Mouse (Mus musculus): Measurements from ENCODE around the gene Rxfp1. TPM values are rescaled to one million over a fixed set of nuclear protein-coding genes. Genes with fewer than 3 reads are reported as not detected.

Gene Rxfp1
- polyA plus RNA-seq (2012), result not detected in 2 replicates

GRCm38 (mm10) chr3:79737780-79738179 lies at the start of gene Rxfp1:
TSS of gene Rxfp1 (minus strand) at chr3:79737880.
- no peak for TF ChIP-seq GATA1 (IDR thresholded peaks at IDR 0.05; ENCODE audit: low read length)

DNA sequence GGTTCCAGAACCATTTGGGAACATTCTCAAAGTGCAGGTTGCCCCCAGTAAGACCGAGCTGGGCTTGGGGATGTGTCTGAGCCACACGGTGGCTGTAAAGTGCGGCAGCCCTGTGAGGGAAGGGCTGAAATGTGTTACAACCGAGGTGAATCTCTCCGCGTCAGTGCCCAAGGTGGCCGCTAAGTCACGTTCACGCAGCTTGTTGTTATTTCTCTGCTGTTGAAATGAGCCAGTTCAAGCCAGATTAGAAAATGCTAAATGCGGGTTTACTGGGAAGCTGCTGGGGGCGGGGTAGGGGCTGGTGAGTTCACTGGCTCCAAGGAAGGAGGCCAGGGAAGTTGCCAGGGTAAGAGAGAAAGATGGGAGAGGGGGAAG lies 46.7 kb upstream of the Rxfp1 start:
- TF ChIP-seq GATA1 (IDR thresholded peaks at IDR 0.05; ENCODE audit: low read length), result no peak

DNA sequence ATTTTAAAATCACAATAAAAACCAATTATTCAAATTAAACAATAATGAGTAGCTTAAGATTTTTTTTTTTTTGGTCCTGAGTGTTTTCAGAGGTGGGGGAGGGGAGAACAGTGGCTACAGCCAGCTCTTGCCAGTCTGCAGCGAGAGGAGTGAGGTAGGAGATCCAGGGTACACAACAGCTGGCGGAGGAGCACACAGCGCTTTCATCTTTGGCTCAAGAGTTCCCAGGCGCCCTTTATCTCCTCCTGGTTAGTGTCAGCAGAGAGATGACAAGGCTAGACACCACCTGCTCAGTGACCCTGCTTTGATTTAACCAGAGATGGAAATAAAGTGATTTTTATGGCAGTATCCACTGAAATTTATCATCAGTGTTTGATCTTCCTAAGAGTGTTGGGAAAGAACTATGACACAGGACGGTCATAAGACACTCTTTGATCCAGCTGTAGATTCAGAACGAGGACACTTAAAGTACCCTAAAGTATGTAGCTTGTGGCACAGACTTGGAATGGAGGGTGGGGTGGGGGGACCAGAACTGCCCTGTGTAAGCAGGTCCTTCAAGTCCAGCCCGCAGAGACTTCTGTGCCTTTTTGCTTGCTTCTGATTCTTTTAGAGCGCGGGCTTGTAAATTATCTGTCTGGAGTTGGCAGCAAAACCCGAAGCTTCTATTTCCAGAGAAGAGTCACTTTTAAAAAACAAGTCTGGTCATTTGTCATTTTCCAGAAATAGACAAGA lies 46.1 kb upstream of the Rxfp1 start:
- TF ChIP-seq GATA1 (IDR thresholded peaks at IDR 0.05; ENCODE audit: low read length), result no peak

DNA sequence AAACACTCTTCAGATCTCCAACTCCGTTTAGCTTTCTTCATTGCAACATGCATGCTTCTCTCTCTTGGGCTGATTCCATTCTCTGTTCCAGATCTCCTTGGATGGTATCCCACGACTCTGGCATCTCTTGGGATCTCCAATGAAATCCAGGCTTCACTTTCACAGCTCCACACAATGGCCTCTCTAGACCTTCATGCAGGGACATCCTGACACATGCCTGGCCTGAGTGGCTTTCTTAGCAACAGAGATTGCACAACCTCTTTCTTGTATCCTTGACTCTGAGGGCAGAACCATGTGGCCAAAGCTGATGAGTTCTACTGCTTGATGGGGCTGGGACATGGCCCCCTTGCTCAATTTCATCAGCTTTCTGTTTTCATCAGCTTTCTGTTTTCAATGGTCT lies 35.0 kb upstream of the Rxfp1 start:
- TF ChIP-seq GATA1 (IDR thresholded peaks at IDR 0.05; ENCODE audit: low read length), result no peak

DNA sequence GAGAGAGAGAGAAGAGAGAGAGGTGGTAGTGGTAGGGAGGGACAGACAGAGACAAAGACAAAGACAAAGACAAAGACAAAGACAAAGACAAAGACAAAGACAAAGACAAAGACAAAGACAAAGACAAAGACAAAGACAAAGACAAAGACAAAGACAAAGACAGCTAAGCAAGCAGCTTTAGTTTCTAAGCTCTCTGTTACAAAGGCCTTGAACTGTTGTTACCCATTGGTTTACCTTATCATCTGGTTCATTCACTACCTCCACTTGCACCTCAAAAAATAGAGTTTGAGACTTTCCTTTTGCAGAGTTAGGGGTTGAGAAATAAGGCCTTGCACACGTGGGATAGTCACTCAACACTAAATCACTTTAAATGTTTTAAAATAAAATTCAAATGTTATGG lies 16.1 kb upstream of the Rxfp1 start:
- TF ChIP-seq GATA1 (IDR thresholded peaks at IDR 0.05; ENCODE audit: low read length), result no peak

GRCm38 (mm10) chr3:79746585-79746984 lies 8.9 kb upstream of the Rxfp1 start:
- no peak for TF ChIP-seq GATA1 (IDR thresholded peaks at IDR 0.05; ENCODE audit: low read length)

DNA sequence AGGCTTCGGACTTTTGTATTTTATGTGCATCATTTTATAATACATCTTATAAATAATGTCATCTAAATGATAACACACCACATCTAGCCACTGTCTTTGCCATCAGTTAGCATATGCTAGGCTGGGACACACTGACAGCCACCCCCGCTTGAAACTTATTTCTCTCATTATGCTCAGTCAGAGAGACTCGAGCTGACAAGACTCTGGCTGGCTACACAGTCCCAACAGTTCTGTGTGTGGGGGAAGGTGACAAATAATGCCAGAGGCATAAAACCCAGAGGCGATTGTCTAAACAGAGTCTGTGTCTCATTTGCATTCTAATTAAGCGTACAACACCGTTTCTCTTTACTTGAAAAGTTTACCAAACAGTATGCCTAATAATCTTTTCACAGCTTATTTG lies 7.4 kb upstream of the Rxfp1 start:
- TF ChIP-seq GATA1 (IDR thresholded peaks at IDR 0.05; ENCODE audit: low read length), result no peak

GRCm38 (mm10) chr3:79744415-79744814 lies 6.7 kb upstream of the Rxfp1 start:
- TF ChIP-seq GATA1 (IDR thresholded peaks at IDR 0.05; ENCODE audit: low read length), result no peak

DNA sequence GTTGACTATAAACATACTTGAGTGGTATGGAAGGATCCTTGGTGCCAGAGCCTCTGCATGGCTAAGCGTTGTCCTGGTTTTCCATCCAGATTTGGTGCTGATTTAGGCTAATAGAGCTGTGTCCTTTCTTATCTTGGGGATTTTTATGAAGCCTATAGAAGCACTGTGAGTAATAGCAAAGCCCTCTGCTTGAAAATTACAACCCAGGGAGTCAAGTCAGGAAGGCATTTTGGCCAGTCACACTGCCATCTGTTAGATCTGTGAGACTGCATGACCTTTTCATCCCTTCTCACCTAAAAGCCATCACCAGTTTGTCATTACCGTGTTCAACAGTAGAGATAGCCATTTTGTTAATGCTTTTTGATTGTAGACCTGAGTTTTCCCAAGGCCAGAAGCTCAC lies 2.7 kb upstream of the Rxfp1 start:
- no peak for TF ChIP-seq GATA1 (IDR thresholded peaks at IDR 0.05; ENCODE audit: low read length)

GRCm38 (mm10) chr3:79738451-79738850 lies 771 bp upstream of the Rxfp1 start:
- no peak for TF ChIP-seq GATA1 (IDR thresholded peaks at IDR 0.05; ENCODE audit: low read length)

- no peak for TF ChIP-seq GATA1 (IDR thresholded peaks at IDR 0.05; ENCODE audit: low read length)
These were observed 11.1 kb downstream of the Rxfp1 start for GRCm38 (mm10) chr3:79726506-79727075.

GRCm38 (mm10) chr3:79720756-79721484 lies 16.8 kb downstream of the Rxfp1 start:
- no peak for TF ChIP-seq GATA1 (IDR thresholded peaks at IDR 0.05; ENCODE audit: low read length)

DNA sequence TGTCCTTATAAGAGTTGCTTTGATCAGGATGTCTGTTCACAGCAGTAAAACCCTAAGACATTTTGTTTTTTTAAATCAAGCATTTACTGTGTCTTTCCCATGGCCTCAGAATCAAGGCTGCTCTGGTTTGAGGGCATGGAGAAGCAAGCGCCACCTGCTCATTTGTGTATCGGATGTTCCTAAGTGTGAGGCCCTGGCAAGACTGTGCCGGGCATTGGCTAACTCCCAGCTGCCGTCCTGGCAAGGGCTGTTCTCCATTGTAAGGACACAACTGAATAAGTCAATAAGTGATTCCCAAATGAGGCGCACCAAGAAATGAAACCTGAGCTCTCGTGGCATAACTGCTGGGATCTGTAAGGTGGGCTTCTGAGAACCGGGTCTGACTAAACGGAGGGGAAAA lies 31.2 kb downstream of the Rxfp1 start:
- TF ChIP-seq GATA1 (IDR thresholded peaks at IDR 0.05; ENCODE audit: low read length), result no peak

- TF ChIP-seq GATA1 (IDR thresholded peaks at IDR 0.05; ENCODE audit: low read length), result no peak
These were observed 34.5 kb downstream of the Rxfp1 start for GRCm38 (mm10) chr3:79703135-79703534.

- no peak for TF ChIP-seq GATA1 (IDR thresholded peaks at IDR 0.05; ENCODE audit: low read length)
These were observed 45.7 kb downstream of the Rxfp1 start for GRCm38 (mm10) chr3:79691957-79692356.

DNA sequence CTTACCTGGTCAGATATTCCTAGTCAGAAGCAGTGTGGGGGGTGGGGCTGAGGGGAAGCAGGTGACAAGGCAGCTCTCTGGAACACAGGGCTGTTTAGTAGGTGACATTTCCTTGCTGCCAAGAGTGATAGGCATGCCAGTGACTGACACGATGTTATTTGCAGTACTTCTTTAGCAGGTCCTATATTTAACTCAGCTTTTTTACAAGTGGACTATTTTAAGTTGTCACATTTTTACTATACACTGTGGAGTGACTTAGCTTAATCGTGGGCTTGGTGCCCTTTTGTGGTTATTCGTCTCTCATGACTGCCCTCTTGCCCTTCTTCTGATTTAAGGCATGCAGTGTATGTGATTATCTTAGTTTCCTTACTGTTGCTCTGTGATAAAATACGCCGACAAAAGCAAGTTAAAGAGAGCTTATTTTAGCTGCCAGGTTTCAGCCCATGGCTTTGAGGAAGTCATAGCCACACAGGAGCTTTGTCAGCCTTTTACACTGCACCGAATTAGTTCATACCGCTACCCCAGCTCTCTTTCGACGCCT lies 47.5 kb downstream of the Rxfp1 start:
- no peak for TF ChIP-seq GATA1 (IDR thresholded peaks at IDR 0.05; ENCODE audit: low read length)
